Mouse (Mus musculus): Measurements from ENCODE around the gene Cacna2d3. TPM values are rescaled to one million over a fixed set of nuclear protein-coding genes. Genes with fewer than 3 reads are reported as not detected.
A peak's percentile ranks its signal among the peaks of the same experiment; 100 is the strongest.

The Cacna2d3 gene
- polyA plus RNA-seq, 1 experiment from 2014 or later: 38.5 TPM

- no peak for ATAC-seq (ENCODE audit: low FRiP score, low TSS enrichment)
- peak; percentile 55 for DNase-seq
- no peaks in the 10 kb centered on the region for H3K27me3 ChIP-seq (ENCODE audit: control insufficient read depth, insufficient read depth, low read length)
- WGBS: 1% methylated on average over 4 of the region's 4 CpGs
- H3K4me1 ChIP-seq (ENCODE audit: control insufficient read depth, insufficient read depth, low read length): peaks cover 19% of the 10 kb centered on the region
- no peaks in the 10 kb centered on the region for H3K9me3 ChIP-seq (ENCODE audit: control insufficient read depth, low read length)
- H3K36me3 ChIP-seq (ENCODE audit: control insufficient read depth, insufficient read depth, low read length): no peaks in the 10 kb centered on the region
- peak overlapping the region; percentile 27 for H3K4me2 ChIP-seq (ENCODE audit: low read length)
- no peak overlapping the region for H3K4me3 ChIP-seq (replicated peaks; ENCODE audit: low read depth, low read length)
- no peak overlapping the region for H3K9ac ChIP-seq (replicated peaks; ENCODE audit: low read length)
- peak overlapping the region; percentile 17; the same call in 1 of the 2 replicates for H3K27ac ChIP-seq (replicated peaks; ENCODE audit: low read depth, low read length)
Measured at GRCm38 (mm10) chr14:29442476-29442875, 279.2 kb downstream of the Cacna2d3 start.

GRCm38 (mm10) chr14:29438666-29439065 lies 283.0 kb downstream of the Cacna2d3 start:
- H3K9me3 ChIP-seq (ENCODE audit: control insufficient read depth, low read length): no peaks in the 10 kb centered on the region
- WGBS: 84% methylated on average over 7 of the region's 7 CpGs
- DNase-seq: no peak

GRCm38 (mm10) chr14:29438251-29438650 lies 283.4 kb downstream of the Cacna2d3 start:
- Histone ChIP-seq H3K4me3 (replicated peaks; ENCODE audit: low read depth, low read length) (no peak overlapping the region), H3K27ac (replicated peaks; ENCODE audit: low read depth, low read length) (no peak overlapping the region), H3K4me1 (ENCODE audit: control insufficient read depth, insufficient read depth, low read length) (peaks cover 10% of the 10 kb centered on the region), H3K27me3 (ENCODE audit: control insufficient read depth, insufficient read depth, low read length) (no peaks in the 10 kb centered on the region), H3K9ac (replicated peaks; ENCODE audit: low read length) (no peak overlapping the region), H3K9me3 (ENCODE audit: control insufficient read depth, low read length) (no peaks in the 10 kb centered on the region), H3K36me3 (ENCODE audit: control insufficient read depth, insufficient read depth, low read length) (no peaks in the 10 kb centered on the region), H3K4me2 (ENCODE audit: low read length) (no peak overlapping the region)
- WGBS: 79% methylated on average over 3 of the region's 3 CpGs
- DNase-seq: no peak
- ATAC-seq (ENCODE audit: low FRiP score, low TSS enrichment): no peak

More at GRCm38 (mm10) chr14:29438666-29439065, 283.0 kb downstream of the Cacna2d3 start:
- ATAC-seq (ENCODE audit: low FRiP score, low TSS enrichment): no peak
- Histone ChIP-seq H3K36me3 (ENCODE audit: control insufficient read depth, insufficient read depth, low read length) (no peaks in the 10 kb centered on the region), H3K27ac (replicated peaks; ENCODE audit: low read depth, low read length) (no peak overlapping the region), H3K4me1 (ENCODE audit: control insufficient read depth, insufficient read depth, low read length) (peaks cover 13% of the 10 kb centered on the region), H3K27me3 (ENCODE audit: control insufficient read depth, insufficient read depth, low read length) (no peaks in the 10 kb centered on the region), H3K4me2 (ENCODE audit: low read length) (no peak overlapping the region), H3K4me3 (replicated peaks; ENCODE audit: low read depth, low read length) (no peak overlapping the region), H3K9ac (replicated peaks; ENCODE audit: low read length) (no peak overlapping the region)

- Histone ChIP-seq H3K4me1 (ENCODE audit: control insufficient read depth, insufficient read depth, low read length) (no peaks in the 10 kb centered on the region), H3K27me3 (ENCODE audit: control insufficient read depth, insufficient read depth, low read length) (no peaks in the 10 kb centered on the region), H3K4me3 (replicated peaks; ENCODE audit: low read depth, low read length) (no peak overlapping the region), H3K36me3 (ENCODE audit: control insufficient read depth, insufficient read depth, low read length) (no peaks in the 10 kb centered on the region), H3K4me2 (ENCODE audit: low read length) (no peak overlapping the region), H3K9ac (replicated peaks; ENCODE audit: low read length) (no peak overlapping the region), H3K27ac (replicated peaks; ENCODE audit: low read depth, low read length) (no peak overlapping the region), H3K9me3 (ENCODE audit: control insufficient read depth, low read length) (no peaks in the 10 kb centered on the region)
- DNase-seq (no peak), ATAC-seq (ENCODE audit: low FRiP score, low TSS enrichment) (no peak)
Measured at GRCm38 (mm10) chr14:29435203-29435602, 286.5 kb downstream of the Cacna2d3 start.

- no peaks in the 10 kb centered on the region for H3K27me3 ChIP-seq (ENCODE audit: control insufficient read depth, insufficient read depth, low read length)
- H3K4me3 ChIP-seq (replicated peaks; ENCODE audit: low read depth, low read length): no peak overlapping the region
- H3K4me1 ChIP-seq (ENCODE audit: control insufficient read depth, insufficient read depth, low read length): no peaks in the 10 kb centered on the region
- H3K36me3 ChIP-seq (ENCODE audit: control insufficient read depth, insufficient read depth, low read length): no peaks in the 10 kb centered on the region
- no peaks in the 10 kb centered on the region for H3K9me3 ChIP-seq (ENCODE audit: control insufficient read depth, low read length)
- 79% methylated on average over 3 of the region's 3 CpGs for WGBS
- no peak overlapping the region for H3K4me2 ChIP-seq (ENCODE audit: low read length)
- H3K9ac ChIP-seq (replicated peaks; ENCODE audit: low read length): no peak overlapping the region
- DNase-seq (no peak), ATAC-seq (ENCODE audit: low FRiP score, low TSS enrichment) (no peak)
- no peak overlapping the region for H3K27ac ChIP-seq (replicated peaks; ENCODE audit: low read depth, low read length)
Measured at GRCm38 (mm10) chr14:29433716-29434115, 287.9 kb downstream of the Cacna2d3 start.

- no peak for ATAC-seq (ENCODE audit: low FRiP score, low TSS enrichment)
- no peak overlapping the region for H3K27ac ChIP-seq (replicated peaks; ENCODE audit: low read depth, low read length)
Measured at GRCm38 (mm10) chr14:29433076-29433714, 288.5 kb downstream of the Cacna2d3 start.

GRCm38 (mm10) chr14:29429788-29430187 lies 291.9 kb downstream of the Cacna2d3 start:
- no peaks in the 10 kb centered on the region for H3K27me3 ChIP-seq (ENCODE audit: control insufficient read depth, insufficient read depth, low read length)
- ATAC-seq (ENCODE audit: low FRiP score, low TSS enrichment) (no peak), DNase-seq (no peak)
- H3K4me1 ChIP-seq (ENCODE audit: control insufficient read depth, insufficient read depth, low read length): no peaks in the 10 kb centered on the region
- no peak overlapping the region for H3K9ac ChIP-seq (replicated peaks; ENCODE audit: low read length)
- no peak overlapping the region for H3K4me2 ChIP-seq (ENCODE audit: low read length)
- H3K27ac ChIP-seq (replicated peaks; ENCODE audit: low read depth, low read length): no peak overlapping the region
- H3K36me3 ChIP-seq (ENCODE audit: control insufficient read depth, insufficient read depth, low read length): no peaks in the 10 kb centered on the region
- H3K4me3 ChIP-seq (replicated peaks; ENCODE audit: low read depth, low read length): no peak overlapping the region
- H3K9me3 ChIP-seq (ENCODE audit: control insufficient read depth, low read length): no peaks in the 10 kb centered on the region
- WGBS: 26% methylated on average over 2 of the region's 2 CpGs

More at GRCm38 (mm10) chr14:29433076-29433714, 288.5 kb downstream of the Cacna2d3 start:
- Histone ChIP-seq H3K4me3 (replicated peaks; ENCODE audit: low read depth, low read length) (no peak overlapping the region), H3K27me3 (ENCODE audit: control insufficient read depth, insufficient read depth, low read length) (no peaks in the 10 kb centered on the region), H3K4me2 (ENCODE audit: low read length) (no peak overlapping the region), H3K9me3 (ENCODE audit: control insufficient read depth, low read length) (no peaks in the 10 kb centered on the region), H3K36me3 (ENCODE audit: control insufficient read depth, insufficient read depth, low read length) (no peaks in the 10 kb centered on the region), H3K9ac (replicated peaks; ENCODE audit: low read length) (no peak overlapping the region), H3K4me1 (ENCODE audit: control insufficient read depth, insufficient read depth, low read length) (no peaks in the 10 kb centered on the region)
- WGBS: 72% methylated on average over 5 of the region's 5 CpGs
- no peak for DNase-seq

- H3K4me2 ChIP-seq (ENCODE audit: low read length): no peak overlapping the region
- DNase-seq (no peak), ATAC-seq (ENCODE audit: low FRiP score, low TSS enrichment) (no peak)
- no peak overlapping the region for H3K27ac ChIP-seq (replicated peaks; ENCODE audit: low read depth, low read length)
- no peaks in the 10 kb centered on the region for H3K4me1 ChIP-seq (ENCODE audit: control insufficient read depth, insufficient read depth, low read length)
- no peaks in the 10 kb centered on the region for H3K9me3 ChIP-seq (ENCODE audit: control insufficient read depth, low read length)
- WGBS: 85% methylated on average over 3 of the region's 3 CpGs
- H3K4me3 ChIP-seq (replicated peaks; ENCODE audit: low read depth, low read length): no peak overlapping the region
- no peaks in the 10 kb centered on the region for H3K36me3 ChIP-seq (ENCODE audit: control insufficient read depth, insufficient read depth, low read length)
- H3K9ac ChIP-seq (replicated peaks; ENCODE audit: low read length): no peak overlapping the region
- H3K27me3 ChIP-seq (ENCODE audit: control insufficient read depth, insufficient read depth, low read length): no peaks in the 10 kb centered on the region
Measured at GRCm38 (mm10) chr14:29425666-29426065, 296.0 kb downstream of the Cacna2d3 start.

- Histone ChIP-seq H3K27ac (replicated peaks; ENCODE audit: low read depth, low read length) (no peak overlapping the region), H3K9ac (replicated peaks; ENCODE audit: low read length) (no peak overlapping the region), H3K4me3 (replicated peaks; ENCODE audit: low read depth, low read length) (no peak overlapping the region), H3K4me2 (ENCODE audit: low read length) (no peak overlapping the region), H3K9me3 (ENCODE audit: control insufficient read depth, low read length) (no peaks in the 10 kb centered on the region), H3K27me3 (ENCODE audit: control insufficient read depth, insufficient read depth, low read length) (no peaks in the 10 kb centered on the region), H3K36me3 (ENCODE audit: control insufficient read depth, insufficient read depth, low read length) (no peaks in the 10 kb centered on the region), H3K4me1 (ENCODE audit: control insufficient read depth, insufficient read depth, low read length) (no peaks in the 10 kb centered on the region)
- 83% methylated on average over 3 of the region's 3 CpGs for WGBS
- DNase-seq (no peak), ATAC-seq (ENCODE audit: low FRiP score, low TSS enrichment) (no peak)
Measured at GRCm38 (mm10) chr14:29425208-29425607, 296.5 kb downstream of the Cacna2d3 start.

Data from midbrain, embryonic 14.5 days (tissue).